Mouse (Mus musculus): Measurements from ENCODE around the gene Foxp4. TPM values are rescaled to one million over a fixed set of nuclear protein-coding genes. Genes with fewer than 3 reads are reported as not detected.

The Foxp4 gene
- polyA plus RNA-seq, 1 experiment: 32.4 TPM

GRCm38 (mm10) chr17:47821339-47821738, 103.1 kb downstream of the Foxp4 start:
- no peak overlapping the region for H3K4me3 ChIP-seq (ENCODE audit: insufficient read depth, poor library complexity, severe bottlenecking)
- peaks cover 28% of the 10 kb centered on the region for H3K27me3 ChIP-seq (ENCODE audit: control insufficient read depth, insufficient read depth, insufficient read length)
- H3K79me2 ChIP-seq (ENCODE audit: control insufficient read depth, insufficient read depth): no peaks in the 10 kb centered on the region
- TF ChIP-seq CEBPB (IDR thresholded peaks at IDR 0.05; ENCODE audit: low read depth): no peak
- TF ChIP-seq MYOD1 (IDR thresholded peaks at IDR 0.05; ENCODE audit: control insufficient read depth, insufficient read length, low read depth): no peak
- TF ChIP-seq CTCF (IDR thresholded peaks at IDR 0.05; ENCODE audit: control insufficient read depth, insufficient read depth, insufficient read length): no peak
- TF ChIP-seq USF1 (IDR thresholded peaks at IDR 0.05; ENCODE audit: low read depth): no peak
- TF ChIP-seq FOSL1 (IDR thresholded peaks at IDR 0.05; ENCODE audit: insufficient read depth, low read length, poor library complexity, severe bottlenecking): no peak
- no peak for TF ChIP-seq MYOG (IDR thresholded peaks at IDR 0.05; ENCODE audit: control insufficient read depth, extremely low read depth, insufficient read length)
- TF ChIP-seq MAX (IDR thresholded peaks at IDR 0.05): no peak
- no peaks in the 10 kb centered on the region for H3K79me3 ChIP-seq (ENCODE audit: low read depth)
- no peak overlapping the region for H3ac ChIP-seq (ENCODE audit: control insufficient read depth, insufficient read length, low read depth)
- H3K36me3 ChIP-seq (ENCODE audit: control insufficient read depth, insufficient read depth): no peaks in the 10 kb centered on the region

- no peak for TF ChIP-seq MAX (IDR thresholded peaks at IDR 0.05)
- TF ChIP-seq CEBPB (IDR thresholded peaks at IDR 0.05; ENCODE audit: low read depth): no peak
- no peak for TF ChIP-seq CTCF (IDR thresholded peaks at IDR 0.05; ENCODE audit: control insufficient read depth, insufficient read depth, insufficient read length)
- no peak for TF ChIP-seq MYOD1 (IDR thresholded peaks at IDR 0.05; ENCODE audit: control insufficient read depth, insufficient read length, low read depth)
- TF ChIP-seq FOSL1 (IDR thresholded peaks at IDR 0.05; ENCODE audit: insufficient read depth, low read length, poor library complexity, severe bottlenecking): no peak
- TF ChIP-seq USF1 (IDR thresholded peaks at IDR 0.05; ENCODE audit: low read depth): no peak
- TF ChIP-seq MYOG (IDR thresholded peaks at IDR 0.05; ENCODE audit: control insufficient read depth, extremely low read depth, insufficient read length): no peak
- Histone ChIP-seq H3K79me2 (ENCODE audit: control insufficient read depth, insufficient read depth) (no peaks in the 10 kb centered on the region), H3K79me3 (ENCODE audit: low read depth) (no peaks in the 10 kb centered on the region), H3ac (ENCODE audit: control insufficient read depth, insufficient read length, low read depth) (no peak overlapping the region), H3K27me3 (ENCODE audit: control insufficient read depth, insufficient read depth, insufficient read length) (peaks cover 35% of the 10 kb centered on the region), H3K36me3 (ENCODE audit: control insufficient read depth, insufficient read depth) (no peaks in the 10 kb centered on the region), H3K4me3 (ENCODE audit: insufficient read depth, poor library complexity, severe bottlenecking) (no peak overlapping the region)
These were observed 106.3 kb downstream of the Foxp4 start for GRCm38 (mm10) chr17:47818038-47818725.

Other genes starting within 250 kb of the Foxp4 start
- 223 TPM for gene Tomm6, start 236.3 kb downstream of the Foxp4 start, polyA plus RNA-seq (2012; fragmentation: generic; extraction: Trizol)
- 2.2 TPM for gene Frs3, start 235.6 kb downstream of the Foxp4 start, polyA plus RNA-seq (2012; fragmentation: generic; extraction: Trizol)
- gene Gm21981, start 230.2 kb downstream of the Foxp4 start, polyA plus RNA-seq (2012; fragmentation: generic; extraction: Trizol): 1.3 TPM
- gene Prickle4, start 229.9 kb downstream of the Foxp4 start, polyA plus RNA-seq (2012; fragmentation: generic; extraction: Trizol): 0.12 TPM
- not detected for gene Pgc, start 197.8 kb downstream of the Foxp4 start, polyA plus RNA-seq (2012; fragmentation: generic; extraction: Trizol)
- gene Tfeb, start 187.6 kb downstream of the Foxp4 start, polyA plus RNA-seq (2012; fragmentation: generic; extraction: Trizol): 7.6 TPM
- gene Mdfi, start 90.0 kb downstream of the Foxp4 start, polyA plus RNA-seq (2012; fragmentation: generic; extraction: Trizol): 0.68 TPM
- gene 1700122O11Rik, start 113.6 kb upstream of the Foxp4 start, polyA plus RNA-seq (2012; fragmentation: generic; extraction: Trizol): not detected
- gene 1700067P10Rik, start 164.7 kb upstream of the Foxp4 start, polyA plus RNA-seq (2012; fragmentation: generic; extraction: Trizol): not detected
- not detected for gene 9830107B12Rik, start 221.6 kb upstream of the Foxp4 start, polyA plus RNA-seq (2012; fragmentation: generic; extraction: Trizol)
- not detected for gene A530064D06Rik, start 242.6 kb upstream of the Foxp4 start, polyA plus RNA-seq (2012; fragmentation: generic; extraction: Trizol)

Data from C2C12 (cell line).